Mouse (Mus musculus) G1E (cell line): ENCODE results near the gene Rassf8. TPM values are rescaled to one million over a fixed set of nuclear protein-coding genes. Genes with fewer than 3 reads are reported as not detected.

ENCODE experiments used
- ATAC-seq: 2 replicates; pipeline ENCODE4 v1.8.0; 2016; ENCODE audit warnings: mild to moderate bottlenecking; ENCODE audit not compliant: insufficient number of reproducible peaks, poor library complexity, low FRiP score, severe bottlenecking; ENCODE audit errors: extremely low read depth
- DNase-seq: peaks from one replicate; pipeline ENCODE4 v3.0.0; 2012; ENCODE audit warnings: low spot score
- H3K27me3 ChIP-seq: 2 replicates; pipeline ENCODE4 v1.6.1; 2012; ENCODE audit warnings: mild to moderate bottlenecking, low read length, inconsistent platforms; ENCODE audit not compliant: insufficient read depth
- H3K36me3 ChIP-seq: replicated peaks from 2 replicates; pipeline ENCODE3; 2012; ENCODE audit warnings: mild to moderate bottlenecking, inconsistent platforms
- H3K4me1 ChIP-seq: 2 replicates; pipeline ENCODE4 v1.6.1; 2012; ENCODE audit warnings: low read depth, low read length, inconsistent platforms, mixed read lengths; ENCODE audit not compliant: insufficient read depth
- H3K4me3 ChIP-seq: 2 replicates; pipeline ENCODE4 v1.5.1; 2012; ENCODE audit warnings: low read depth, mild to moderate bottlenecking, inconsistent platforms, low read length, moderate library complexity, mixed read lengths
- H3K9me3 ChIP-seq: replicated peaks from 2 replicates; pipeline ENCODE4 v1.6.1; 2012; ENCODE audit warnings: inconsistent platforms
- CTCF ChIP-seq: IDR thresholded peaks from 2 replicates; pipeline ENCODE4 v1.5.1; 2012; ENCODE audit warnings: low read depth, low read length, inconsistent platforms, mixed read lengths
- GATA1 ChIP-seq: IDR thresholded peaks from 2 replicates; pipeline ENCODE4 v1.6.1; 2012; ENCODE audit warnings: borderline replicate concordance, low read length, inconsistent platforms, mixed read lengths
- GATA2 ChIP-seq: IDR thresholded peaks from 2 replicates; pipeline ENCODE4 v1.6.1; 2012; ENCODE audit warnings: low read depth, low read length, inconsistent platforms, borderline replicate concordance
- POLR2AphosphoS5 ChIP-seq: IDR thresholded peaks from 2 replicates; pipeline ENCODE4 v1.6.1; 2012; ENCODE audit warnings: low read depth, low read length, inconsistent platforms; ENCODE audit not compliant: insufficient replicate concordance
- TAL1 ChIP-seq: conservative IDR thresholded peaks from 2 replicates; pipeline ENCODE4 v1.6.1; 2012; ENCODE audit warnings: low read depth, low read length, inconsistent platforms, mixed read lengths
- polyA plus RNA-seq: library from polyadenylated mRNA; stranded (reverse); fragments of >175 nt; gene quantifications from 2 replicates; pipeline ENCODE4 v1.2.3, GENCODE M21; 2012
- total RNA-seq, 2 experiments: library from RNA; stranded (forward) in 1 of 2; stranded (reverse) in 1 of 2; fragments of 200-1000 nt in 1 of 2; fragments of >200 nt in 1 of 2; fragmentation: Nextera tagmentation in 1 of 2; gene quantifications; 2 replicates each; pipeline ENCODE4 v1.2.3; 2014 to 2017

Rassf8 gene
- total and polyA plus RNA-seq, 3 experiments = 0.16 TPM; not detected in 2

- peaks cover 61% of the 10 kb centered on the region for H3K9me3 ChIP-seq
- H3K27me3 ChIP-seq = no peaks in the 10 kb centered on the region
- no peaks in the 10 kb centered on the region for H3K4me1 ChIP-seq
- ATAC-seq (no peak), DNase-seq (no peak)
- no peak overlapping the region for H3K4me3 ChIP-seq
- no peak for TF ChIP-seq GATA1
- no peak for TF ChIP-seq CTCF
- TF ChIP-seq GATA2 = no peak
- no peak for TF ChIP-seq TAL1
- no peak for TF ChIP-seq POLR2AphosphoS5
- no peaks in the 10 kb centered on the region for H3K36me3 ChIP-seq
These were observed 51.1 kb downstream of the Rassf8 start for GRCm38 (mm10) chr6:145797692-145798091.

GRCm38 (mm10) chr6:145801796-145802488 is 55.4 kb downstream of the Rassf8 start:
- DNase-seq (no peak), ATAC-seq (no peak)
- Histone ChIP-seq H3K4me1 (no peaks in the 10 kb centered on the region), H3K9me3 (peaks cover 66% of the 10 kb centered on the region), H3K4me3 (no peak overlapping the region), H3K36me3 (no peaks in the 10 kb centered on the region), H3K27me3 (no peaks in the 10 kb centered on the region)
- no peak for TF ChIP-seq CTCF
- TF ChIP-seq POLR2AphosphoS5 = no peak
- TF ChIP-seq GATA1 = no peak
- no peak for TF ChIP-seq GATA2
- no peak for TF ChIP-seq TAL1

GRCm38 (mm10) chr6:145802881-145803280 is 56.3 kb downstream of the Rassf8 start:
- no peak for TF ChIP-seq POLR2AphosphoS5
- Histone ChIP-seq H3K4me3 (no peak overlapping the region), H3K36me3 (no peaks in the 10 kb centered on the region), H3K4me1 (no peaks in the 10 kb centered on the region), H3K9me3 (peaks cover 68% of the 10 kb centered on the region), H3K27me3 (no peaks in the 10 kb centered on the region)
- ATAC-seq (no peak), DNase-seq (no peak)

DNA sequence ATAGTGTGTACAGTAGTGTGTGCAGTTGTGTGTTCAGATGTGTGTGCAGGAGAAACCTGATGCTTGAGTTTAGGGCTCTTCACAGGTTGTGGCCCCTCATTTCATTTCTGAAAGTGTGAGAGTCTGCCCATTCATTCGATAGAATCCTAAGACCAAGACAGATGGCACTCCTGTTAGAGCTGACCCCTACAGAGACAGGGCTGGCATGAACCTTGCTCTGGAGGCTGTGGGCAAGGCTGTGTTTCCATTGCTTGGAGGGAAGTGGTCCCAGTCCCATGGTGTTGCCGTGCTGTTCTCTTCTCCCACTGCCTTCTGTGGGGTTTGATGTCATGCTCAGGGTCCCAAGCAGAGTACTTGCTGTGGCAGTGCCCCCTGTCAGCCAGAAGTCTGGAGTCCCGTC is 57.7 kb downstream of the Rassf8 start:
- Histone ChIP-seq H3K4me3 (no peak overlapping the region), H3K36me3 (no peaks in the 10 kb centered on the region), H3K9me3 (peaks cover 75% of the 10 kb centered on the region), H3K4me1 (no peaks in the 10 kb centered on the region), H3K27me3 (no peaks in the 10 kb centered on the region)
- ATAC-seq = no peak
- no peak for DNase-seq
- no peak for TF ChIP-seq POLR2AphosphoS5
- no peak for TF ChIP-seq CTCF
- no peak for TF ChIP-seq TAL1
- TF ChIP-seq GATA1 = no peak
- TF ChIP-seq GATA2 = no peak

GRCm38 (mm10) chr6:145806784-145807183 is 60.2 kb downstream of the Rassf8 start:
- H3K9me3 ChIP-seq = peaks cover 72% of the 10 kb centered on the region

DNA sequence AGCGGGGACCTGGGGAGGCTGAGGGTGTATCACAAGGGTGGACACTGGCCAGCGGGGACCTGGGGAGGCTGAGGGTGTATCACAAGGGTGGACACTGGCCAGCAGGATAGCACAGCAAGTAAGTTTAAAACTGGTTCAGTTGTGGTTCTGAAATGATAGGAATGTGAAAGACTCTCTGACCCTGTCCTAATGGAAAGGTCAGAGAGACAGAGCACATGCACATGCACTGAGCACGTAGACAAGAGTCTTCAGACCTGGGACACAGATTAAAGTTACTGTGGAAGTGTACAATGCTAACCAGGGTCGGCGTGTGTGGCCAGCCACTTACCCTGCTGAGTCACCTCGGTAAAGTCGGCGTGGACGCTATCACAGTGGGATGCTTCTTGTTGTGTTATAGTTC is 61.4 kb downstream of the Rassf8 start:
- Histone ChIP-seq H3K36me3 (no peaks in the 10 kb centered on the region), H3K27me3 (no peaks in the 10 kb centered on the region), H3K4me3 (no peak overlapping the region), H3K4me1 (no peaks in the 10 kb centered on the region), H3K9me3 (peaks cover 75% of the 10 kb centered on the region)
- ATAC-seq (no peak), DNase-seq (no peak)
- TF ChIP-seq GATA2 (no peak), TAL1 (no peak), GATA1 (no peak), CTCF (no peak), POLR2AphosphoS5 (no peak)

More at GRCm38 (mm10) chr6:145806784-145807183, 60.2 kb downstream of the Rassf8 start:
- ATAC-seq (no peak), DNase-seq (no peak)
- H3K4me3 ChIP-seq = no peak overlapping the region
- no peaks in the 10 kb centered on the region for H3K27me3 ChIP-seq
- no peaks in the 10 kb centered on the region for H3K4me1 ChIP-seq
- TF ChIP-seq GATA2 = no peak
- TF ChIP-seq TAL1 = no peak
- no peaks in the 10 kb centered on the region for H3K36me3 ChIP-seq
